Mouse (Mus musculus) heart, adult 2 months (tissue): ENCODE measurements around the gene Gm26992.

ENCODE experiments used
- CTCF ChIP-seq: fragments of 200-600 bp; IDR thresholded peaks from 2 replicates; pipeline ENCODE4 v1.8.1; 2022; ENCODE audit warnings: antibody characterized with exemption, mild to moderate bottlenecking, moderate library complexity
- EP300 ChIP-seq: fragments of 200-500 bp; IDR thresholded peaks from 2 replicates; pipeline ENCODE4 v1.6.1; 2011; ENCODE audit warnings: low read depth, low read length, control low read depth; ENCODE audit not compliant: insufficient read depth

- TF ChIP-seq EP300 (no peak), CTCF (no peak)
These were observed 87.6 kb downstream of the Gm26992 start for GRCm38 (mm10) chrX:103509168-103510019.
